Mouse (Mus musculus): ENCODE measurements around the gene Gnai2.

The Gnai2 gene

DNA sequence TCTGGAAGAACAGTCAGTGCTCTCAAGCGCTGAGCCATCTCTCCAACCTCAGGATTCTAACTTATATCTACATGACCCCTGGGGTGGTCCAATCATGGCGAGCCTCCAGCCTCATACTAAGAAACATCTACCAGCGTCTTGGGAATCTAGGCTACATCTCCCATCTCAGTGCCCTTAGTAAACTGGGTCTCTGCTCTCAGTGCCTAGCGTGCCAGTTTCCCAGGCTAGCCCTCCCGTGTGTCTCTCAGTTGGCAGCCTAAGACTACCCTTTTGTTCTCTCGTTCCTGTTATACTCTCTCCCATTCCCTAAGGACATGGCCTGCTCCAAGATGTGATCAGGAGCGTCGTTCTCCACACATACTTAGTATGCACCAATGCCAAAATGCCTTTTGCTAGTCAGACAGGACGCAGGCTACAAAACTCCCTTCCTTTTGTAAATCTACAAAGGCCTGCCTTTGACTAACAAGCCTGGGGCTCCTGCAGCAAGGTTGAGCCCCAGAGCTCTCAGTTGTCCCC is 3.8 kb downstream of the Gnai2 start:
- no peak for DNase-seq (ENCODE audit: low read depth, low spot score)

DNA sequence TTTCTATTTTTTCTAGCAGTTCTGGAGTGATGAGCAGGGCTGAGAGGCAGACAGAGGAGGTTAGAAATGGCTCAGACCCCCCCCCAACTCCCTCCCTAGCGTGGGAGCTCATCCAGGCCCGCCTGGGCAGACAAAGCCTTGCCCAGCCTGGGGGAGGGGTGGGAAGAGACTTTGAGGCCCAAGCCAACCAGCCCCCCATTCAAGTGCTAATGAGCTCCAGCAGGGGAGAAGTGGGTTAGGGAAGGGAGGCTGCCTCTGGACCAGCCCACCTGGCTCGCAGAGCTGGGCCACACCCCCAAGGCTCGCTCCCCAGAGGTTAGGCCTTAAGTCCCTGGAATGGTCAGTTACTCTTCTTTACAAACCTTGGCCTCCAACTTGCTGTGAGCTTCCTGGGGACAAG is 4.6 kb downstream of the Gnai2 start:
- peak; percentile 88 for DNase-seq (ENCODE audit: low read depth, low spot score)

DNA sequence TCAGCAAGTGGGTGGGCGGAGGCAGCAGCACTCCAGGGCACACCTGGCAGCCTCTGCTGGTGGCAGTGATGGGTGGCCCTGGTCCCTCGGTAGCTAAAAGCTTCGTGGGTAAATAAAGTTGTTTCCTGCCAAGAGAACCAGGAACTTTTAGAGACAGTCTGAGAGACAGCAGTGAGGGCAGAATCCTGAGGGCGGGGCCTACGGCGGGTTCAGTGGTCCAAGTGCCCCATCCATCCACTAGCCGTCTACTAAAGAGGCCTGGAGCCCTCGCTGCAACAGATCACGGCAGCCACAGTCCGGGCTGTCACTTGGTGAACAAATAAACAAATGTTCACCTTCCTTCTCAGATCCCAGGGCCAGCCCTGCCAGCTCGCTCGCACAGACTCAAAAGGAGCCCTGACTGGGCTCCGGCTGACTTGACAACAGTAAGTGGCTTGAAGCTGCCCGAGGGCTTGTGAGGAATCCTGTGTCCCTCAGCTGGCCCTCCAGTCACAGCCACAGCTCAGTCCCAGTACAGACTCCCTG is 5.2 kb downstream of the Gnai2 start:
- no peak for DNase-seq (ENCODE audit: low read depth, low spot score)

DNA sequence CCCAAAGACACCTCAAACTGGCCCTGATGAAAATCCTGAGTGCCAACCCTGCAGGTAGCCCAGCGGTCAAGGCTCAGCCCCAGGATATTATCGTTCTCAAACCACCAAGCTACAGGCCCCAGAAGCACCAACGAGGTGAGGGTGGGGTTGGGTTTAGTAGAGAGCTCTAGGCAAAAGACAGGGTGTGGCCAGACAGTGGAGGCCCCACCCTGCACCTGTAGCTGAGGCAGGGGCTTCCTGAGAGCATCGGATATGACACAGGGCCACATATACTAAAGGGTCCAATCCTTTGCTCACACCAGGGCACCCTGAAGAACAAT is 5.8 kb downstream of the Gnai2 start:
- no peak for DNase-seq (ENCODE audit: low read depth, low spot score)

DNA sequence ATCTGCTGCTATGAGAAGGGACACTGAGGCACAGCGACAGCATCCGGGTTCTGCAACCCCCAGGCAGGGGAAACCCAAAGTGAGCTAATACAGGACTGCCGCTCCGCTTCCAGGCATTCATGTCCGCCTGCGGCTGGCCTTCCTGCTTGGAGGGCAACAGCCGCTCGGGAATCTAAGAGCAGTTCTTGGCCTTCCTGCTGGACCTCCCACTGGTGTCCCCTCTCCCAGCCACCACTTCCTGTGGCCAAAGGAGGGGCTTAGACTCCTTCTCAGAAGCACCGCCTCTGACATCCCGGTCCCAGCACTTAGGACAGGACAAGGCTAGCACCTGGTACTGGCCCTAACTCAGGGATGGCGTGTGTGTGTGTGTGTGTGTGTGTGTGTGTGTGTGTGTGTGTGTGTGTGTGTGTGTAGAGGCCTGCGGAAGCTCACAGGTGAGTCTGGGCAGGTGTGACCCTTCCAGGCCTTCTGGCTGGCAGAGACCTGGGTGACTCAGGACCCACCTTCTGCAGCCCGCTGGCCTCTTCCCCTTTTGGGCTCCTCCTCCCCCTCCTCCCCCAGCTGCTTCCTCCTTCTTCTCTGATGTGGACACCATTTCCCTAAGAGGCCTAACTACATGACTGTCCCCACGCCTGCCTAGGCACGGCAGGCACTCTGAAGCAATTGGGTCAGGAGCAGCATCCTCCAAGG is 6.3 kb downstream of the Gnai2 start:
- no peak for DNase-seq (ENCODE audit: low read depth, low spot score)

DNA sequence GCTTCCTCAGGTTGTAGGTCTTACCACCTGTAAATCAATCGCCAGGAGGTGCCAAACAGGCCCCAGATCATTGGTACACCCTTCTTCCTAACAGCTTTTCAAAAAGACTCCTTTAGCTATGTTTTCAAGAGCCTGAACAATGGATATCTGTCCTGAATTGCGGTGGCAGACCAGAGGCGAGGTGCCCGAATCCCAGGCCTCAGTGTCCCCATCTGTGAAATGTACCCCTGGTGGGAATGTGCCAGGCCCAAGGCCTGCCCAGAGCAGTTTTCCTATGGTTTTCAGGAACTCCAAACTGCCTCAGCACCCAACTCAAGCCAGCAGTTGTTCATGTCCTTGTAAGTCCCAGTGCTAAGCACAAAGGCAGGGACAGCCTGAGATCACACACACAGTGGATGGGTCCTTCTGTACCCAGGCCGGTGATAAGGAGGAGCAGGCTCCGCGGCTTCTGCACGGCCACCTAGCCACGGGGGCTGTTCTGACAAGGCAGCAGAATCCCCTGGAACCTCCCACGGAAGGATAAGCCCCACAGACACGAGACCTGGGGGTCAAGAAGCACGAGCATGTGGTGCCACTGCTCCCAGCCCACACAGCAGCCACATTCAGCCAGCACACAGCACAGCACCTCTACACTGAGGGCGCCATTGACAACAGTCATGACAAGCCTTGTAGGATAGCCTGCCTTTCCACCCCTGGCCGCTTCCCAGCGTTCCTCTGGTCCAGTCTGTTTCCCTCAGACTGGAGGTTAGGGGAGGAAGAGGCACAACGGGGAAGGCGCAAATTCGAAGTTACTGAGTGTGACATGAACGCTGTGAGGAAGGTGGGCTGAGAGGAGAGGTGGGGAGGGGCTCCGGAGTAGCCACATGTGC is 7.5 kb downstream of the Gnai2 start:
- no peak for DNase-seq (ENCODE audit: low read depth, low spot score)

DNA sequence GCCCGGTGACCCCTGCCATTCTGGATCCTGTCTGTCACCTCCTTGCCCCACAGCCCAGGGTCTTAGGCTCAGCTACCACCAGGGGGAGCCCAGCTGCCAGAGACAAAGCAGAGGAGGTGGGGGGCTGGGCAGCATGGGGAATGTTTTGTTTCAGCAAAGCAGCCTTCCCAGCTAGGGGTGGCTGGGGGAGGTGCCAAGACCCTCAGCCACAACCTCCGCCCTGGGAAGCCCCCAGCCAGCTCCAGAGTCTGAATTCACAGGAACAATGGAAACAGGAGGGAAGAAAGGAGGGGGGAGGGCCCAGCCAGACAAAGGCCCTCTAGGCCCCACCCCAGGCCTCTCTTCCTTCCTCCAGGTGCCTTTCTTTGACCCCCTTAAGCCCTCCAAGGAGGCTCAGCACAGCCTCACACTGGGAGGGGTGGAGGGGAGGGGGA is 8.3 kb downstream of the Gnai2 start:
- DNase-seq (ENCODE audit: low read depth, low spot score) = peak; percentile 95

DNA sequence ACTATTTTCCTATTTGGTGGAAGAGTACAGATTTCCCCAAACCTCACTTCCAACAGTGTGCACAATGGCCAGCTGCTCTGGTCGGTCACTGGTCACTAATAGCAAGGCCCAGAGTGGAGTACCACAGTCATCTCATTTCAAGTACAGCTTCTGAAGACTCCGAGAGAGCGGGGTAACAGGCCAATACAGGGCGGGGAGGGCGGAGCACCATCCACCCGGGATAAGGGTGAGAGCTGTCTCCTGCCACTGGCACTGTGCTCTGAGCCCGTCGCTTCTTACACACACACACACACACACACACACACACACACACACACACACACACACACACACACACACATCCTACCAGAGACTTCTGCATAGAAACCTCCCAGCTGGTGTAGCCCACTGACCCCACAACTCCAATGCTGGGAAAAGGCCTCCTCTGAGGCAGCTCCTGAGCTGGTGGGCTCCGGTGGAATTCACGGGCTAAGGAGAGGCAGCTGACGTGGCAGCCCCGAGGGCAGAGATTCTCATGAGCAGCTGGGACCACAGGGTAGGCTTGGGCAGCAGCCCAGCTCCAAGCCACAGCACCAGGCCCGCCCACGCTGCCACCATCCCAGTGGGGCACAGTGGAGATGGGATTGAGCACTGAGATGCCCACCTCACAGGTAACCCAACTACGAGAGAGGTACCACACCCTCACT is 8.9 kb downstream of the Gnai2 start:
- DNase-seq (ENCODE audit: low read depth, low spot score) = peak; percentile 65

DNA sequence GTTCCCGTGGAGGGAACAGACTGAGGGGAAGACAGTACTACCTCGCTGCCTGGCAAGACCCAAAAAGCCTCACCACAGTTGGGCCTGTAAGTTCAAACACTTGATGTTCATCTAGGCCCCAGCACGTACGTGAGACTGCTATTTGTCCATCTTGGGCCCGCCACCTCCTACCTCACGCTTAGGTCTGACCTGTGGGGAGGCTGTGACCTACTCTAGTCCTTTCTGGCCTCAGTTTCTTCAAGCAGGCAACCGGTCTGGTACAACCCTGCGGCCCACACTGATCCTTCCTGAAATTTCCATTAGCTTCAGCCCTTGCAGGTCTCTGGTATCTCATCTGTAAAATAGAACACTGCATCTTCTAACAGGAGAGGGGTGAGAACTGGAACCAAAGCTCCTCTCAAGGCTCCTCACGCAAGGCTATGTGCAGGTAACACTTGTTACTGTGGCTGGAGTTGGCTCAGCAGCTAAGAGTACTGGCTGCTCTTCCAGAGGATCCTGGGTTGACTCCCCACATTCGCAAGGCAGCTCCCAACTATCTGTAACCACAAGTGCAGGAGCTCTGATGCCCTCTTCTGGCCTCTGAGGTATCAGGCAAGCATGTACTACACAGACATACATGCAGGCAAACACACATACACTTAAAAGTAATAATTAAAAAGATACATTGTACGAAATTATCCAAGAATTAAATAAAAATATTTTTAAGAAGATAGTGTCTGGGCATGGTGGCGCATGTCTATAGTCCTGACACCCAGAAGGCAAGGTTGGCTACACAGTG is 9.6 kb downstream of the Gnai2 start:
- no peak for DNase-seq (ENCODE audit: low read depth, low spot score)

DNA sequence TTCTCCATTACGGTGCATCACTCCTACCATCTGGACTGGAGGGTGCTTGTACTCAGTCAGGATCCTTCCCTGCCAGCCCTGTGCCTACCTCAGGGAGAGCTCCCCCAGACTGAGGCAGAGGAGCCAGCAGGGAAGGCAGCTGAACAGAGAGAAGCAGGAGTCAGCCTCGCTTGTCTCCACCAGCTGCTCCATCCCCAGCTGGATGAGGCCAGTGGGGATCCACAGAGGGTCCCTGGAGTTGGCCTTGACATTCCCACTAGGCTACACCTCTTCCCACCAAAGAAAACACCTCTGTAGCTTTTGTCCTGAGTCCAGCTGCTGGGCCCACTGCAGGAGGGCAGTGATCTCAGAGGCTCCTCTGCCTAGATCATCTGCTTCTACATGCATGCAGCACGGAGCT is 10.2 kb downstream of the Gnai2 start:
- no peak for DNase-seq (ENCODE audit: low read depth, low spot score)

DNA sequence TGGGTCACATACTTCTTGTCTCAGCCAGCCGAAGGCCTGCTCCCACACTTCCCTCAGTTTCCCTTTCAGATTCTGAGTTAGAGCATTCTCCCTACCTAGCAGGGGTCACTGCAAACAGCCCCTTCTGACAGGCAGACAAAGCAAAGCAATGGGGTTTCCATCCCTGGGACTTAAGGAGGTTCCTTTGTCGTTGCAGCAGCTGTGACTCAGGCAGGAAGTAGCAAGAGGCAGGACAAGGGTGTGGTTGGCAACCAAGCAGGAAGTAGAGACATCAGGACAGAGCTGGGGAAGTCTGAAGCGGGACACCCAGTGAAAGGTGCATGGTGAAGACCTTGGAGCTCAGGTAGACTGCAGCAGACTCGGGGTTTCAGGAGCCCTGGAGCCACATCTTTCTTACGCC is 10.6 kb downstream of the Gnai2 start:
- no peak for DNase-seq (ENCODE audit: low read depth, low spot score)

DNA sequence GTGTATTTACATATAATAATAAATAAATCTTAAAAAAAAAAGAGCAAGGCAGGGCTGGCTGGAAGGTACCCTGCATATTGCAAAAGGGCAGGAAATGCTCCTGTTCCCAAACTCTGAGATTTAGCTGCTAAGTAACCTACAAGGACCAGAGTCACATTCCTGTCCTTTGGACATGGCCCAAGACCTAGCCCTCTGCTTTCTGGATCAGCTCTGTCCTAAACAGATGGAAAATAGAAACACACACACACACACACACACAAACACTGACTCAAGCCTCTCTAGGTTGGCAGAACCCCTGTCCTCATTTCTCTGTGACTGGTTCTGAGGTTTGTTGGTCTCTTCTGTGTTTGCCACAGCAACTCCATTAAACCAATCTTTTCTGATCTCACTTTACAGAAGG is 14.2 kb downstream of the Gnai2 start:
- no peak for DNase-seq (ENCODE audit: low read depth, low spot score)

DNA sequence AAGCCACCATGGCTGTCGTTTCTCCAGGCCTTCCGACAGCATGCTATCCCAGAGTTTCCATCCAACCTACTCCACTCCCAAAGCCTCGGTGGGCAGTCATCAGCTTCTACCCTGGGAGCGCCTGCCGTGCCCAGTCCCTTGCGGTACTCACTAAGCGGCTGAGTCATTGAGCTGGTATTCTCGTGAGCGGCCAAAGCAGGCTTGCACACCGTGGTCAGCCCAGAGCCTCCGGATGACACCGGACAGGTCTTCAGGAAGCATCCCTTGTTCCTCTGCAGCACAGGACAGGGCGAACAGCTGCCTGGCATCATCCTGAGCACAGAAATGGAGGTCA is 15.7 kb downstream of the Gnai2 start:
- no peak for DNase-seq (ENCODE audit: low read depth, low spot score)

DNA sequence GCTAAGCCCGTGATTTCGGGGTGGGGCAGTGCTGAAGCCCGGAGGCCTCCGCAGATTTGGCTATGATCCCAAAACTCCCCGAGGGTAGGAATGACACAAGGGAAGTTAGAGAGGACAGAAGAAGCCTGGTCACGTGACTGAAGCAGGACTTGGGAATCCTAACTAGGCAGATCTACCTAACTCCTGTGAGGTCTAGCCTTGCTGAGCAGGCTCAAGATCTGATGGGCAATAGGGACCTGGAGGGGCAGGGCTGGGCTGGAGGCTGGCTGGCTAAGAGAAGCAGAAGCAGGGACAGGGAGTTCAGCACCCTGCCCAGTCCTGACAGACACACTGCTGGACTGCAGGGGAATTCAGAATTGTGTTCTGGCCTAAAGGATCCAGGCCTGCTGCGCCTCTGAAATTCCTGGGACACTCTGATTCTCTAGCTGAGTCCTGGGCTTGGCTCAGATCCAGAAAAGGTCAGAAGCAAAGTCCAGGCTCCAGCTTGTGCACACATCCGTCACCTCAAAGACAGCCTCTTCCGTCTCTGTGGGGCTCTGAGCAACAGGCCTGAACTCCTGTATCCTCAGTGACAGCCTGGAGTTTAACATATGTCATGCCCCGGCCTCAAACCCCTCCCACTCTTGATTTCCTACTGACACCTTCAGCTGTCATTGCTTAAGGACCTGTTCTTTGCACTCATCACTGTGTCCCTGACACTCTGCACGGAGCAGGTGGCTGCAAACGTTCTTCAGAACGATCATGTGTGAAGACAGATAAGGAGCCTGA is 16.2 kb downstream of the Gnai2 start:
- DNase-seq (ENCODE audit: low read depth, low spot score) = no peak

DNA sequence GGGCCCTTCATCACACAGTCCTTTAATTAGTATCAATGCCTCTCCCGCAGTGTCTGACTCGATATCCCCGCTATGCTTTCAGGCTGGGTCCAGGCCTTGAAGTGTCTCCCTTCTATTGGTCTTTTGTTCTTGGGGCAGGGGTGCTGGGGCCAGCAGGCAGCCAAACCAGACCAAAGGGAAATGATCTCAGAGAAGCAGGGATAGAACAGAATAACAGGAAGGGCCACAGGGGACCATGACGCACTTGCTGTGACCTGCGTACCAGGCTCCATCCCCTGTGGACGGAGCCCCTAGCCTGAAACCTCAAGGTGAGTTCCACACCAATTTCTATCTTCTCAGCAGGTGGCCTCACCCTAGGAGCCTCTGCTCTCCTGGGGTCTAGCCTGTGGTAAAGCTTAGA is 17.1 kb downstream of the Gnai2 start:
- no peak for DNase-seq (ENCODE audit: low read depth, low spot score)

DNA sequence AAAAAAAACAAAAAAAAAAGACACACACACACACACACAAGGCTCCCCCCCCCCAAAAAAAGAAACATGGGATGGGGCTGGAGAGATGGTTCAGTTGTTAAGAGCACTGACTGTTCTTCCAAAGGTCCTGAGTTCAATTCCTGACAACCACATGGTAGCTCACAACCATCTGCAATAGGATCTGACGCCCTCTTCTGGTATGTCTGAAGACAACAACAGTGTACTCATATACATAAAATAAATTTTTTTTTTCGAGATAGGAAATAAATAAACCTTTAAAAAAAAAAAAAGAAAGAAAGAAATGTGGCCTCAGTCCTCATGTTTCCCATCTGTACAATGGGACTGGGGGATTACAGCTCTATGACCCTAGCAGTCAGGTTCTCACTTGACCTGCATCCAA is 17.7 kb downstream of the Gnai2 start:
- DNase-seq (ENCODE audit: low read depth, low spot score) = no peak

DNA sequence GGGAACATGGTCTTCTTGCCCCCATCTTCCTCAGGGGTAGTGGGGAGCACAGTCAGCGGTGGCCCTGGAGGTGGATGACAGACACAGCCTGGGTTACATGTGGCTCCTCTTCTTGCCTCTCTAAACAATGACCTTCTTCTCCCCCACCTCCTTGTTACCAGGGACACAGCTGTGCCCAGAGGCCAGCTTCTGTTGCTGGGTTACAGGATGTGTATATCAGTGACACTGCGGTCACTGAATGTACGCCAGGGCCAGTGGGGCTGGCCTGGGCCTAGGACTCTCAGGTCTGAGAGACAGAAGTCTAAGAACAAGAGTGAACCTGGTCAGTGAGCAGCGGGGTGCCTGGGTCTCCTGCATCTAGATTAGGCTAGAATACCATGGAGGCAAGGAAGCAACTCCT is 20.1 kb downstream of the Gnai2 start:
- DNase-seq (ENCODE audit: low read depth, low spot score) = no peak

DNA sequence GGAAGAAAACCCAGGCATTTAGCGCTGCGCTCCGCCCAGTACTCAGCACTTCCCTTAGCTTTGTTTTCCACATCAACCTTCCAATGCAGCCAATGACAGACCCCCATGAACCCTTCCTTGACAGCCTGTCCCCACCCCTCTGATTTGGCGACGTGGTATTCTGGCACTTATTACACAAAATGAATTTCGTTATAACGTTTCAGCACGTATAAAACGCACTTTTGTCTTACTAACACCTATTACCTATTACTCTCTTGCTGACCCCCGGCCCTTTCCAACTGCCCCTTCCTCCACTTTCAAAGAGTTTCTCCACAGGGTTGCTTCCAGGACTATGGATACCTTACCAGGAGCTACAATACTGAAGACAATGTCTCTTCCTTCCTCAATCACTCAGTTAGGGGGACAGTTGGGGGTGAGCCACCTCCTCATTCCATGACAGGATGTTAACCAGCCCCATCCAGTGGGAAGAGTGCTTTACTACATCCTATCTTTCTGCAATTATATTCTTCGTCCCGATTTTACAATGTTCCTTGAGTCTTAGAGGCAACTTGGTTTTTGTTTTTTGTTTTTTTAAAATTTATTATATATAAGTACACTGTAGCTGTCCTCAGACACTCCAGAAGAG is 22.1 kb downstream of the Gnai2 start:
- no peak for DNase-seq (ENCODE audit: low read depth, low spot score)

DNA sequence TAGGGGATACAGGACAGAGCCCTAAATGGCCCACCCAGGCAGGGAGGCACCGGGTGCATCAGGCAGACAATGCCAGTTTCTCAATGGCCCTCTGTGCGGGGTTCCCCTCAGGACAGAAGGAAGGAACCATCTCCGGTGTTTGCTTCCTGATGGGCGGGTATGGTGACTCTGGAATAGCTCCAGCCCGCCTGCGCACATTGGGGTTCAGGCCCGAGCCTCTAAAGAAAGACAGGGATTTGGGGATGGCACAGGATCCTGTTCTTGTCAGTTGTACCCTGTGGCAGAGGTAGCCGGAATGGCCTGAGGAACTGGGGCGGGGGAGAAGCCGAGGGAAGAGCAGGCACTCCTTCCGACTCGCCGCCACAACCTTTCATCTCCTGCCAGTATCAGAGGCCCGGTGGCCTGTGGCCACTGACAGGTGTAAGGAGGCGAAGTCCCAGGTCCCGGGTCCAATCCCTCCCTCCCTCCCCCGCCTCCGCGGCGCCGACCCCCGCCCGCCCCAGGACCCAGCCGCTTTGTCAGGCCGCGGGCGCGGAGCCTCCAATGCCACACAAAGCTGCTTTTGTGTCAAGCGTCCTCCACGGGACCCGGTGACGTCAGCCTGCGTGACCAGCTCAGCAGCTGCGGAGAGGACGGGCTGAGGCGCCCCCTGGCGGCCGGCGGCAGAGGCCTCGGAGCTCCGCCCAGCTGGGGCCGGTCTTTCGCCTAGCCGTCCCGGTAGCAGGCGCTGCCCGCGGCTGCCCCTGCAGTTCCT is 22.8 kb downstream of the Gnai2 start:
- peak; percentile 99 for DNase-seq (ENCODE audit: low read depth, low spot score)

Data from mesoderm, embryonic 11.5 days (tissue).